Mouse (Mus musculus) bone marrow macrophage, adult 2 months (primary cell): ENCODE measurements around the gene Tomt.

ENCODE experiments used
- CTCF ChIP-seq: IDR thresholded peaks from 2 replicates; pipeline ENCODE4 v1.5.1; 2012; ENCODE audit warnings: low read depth, mild to moderate bottlenecking, low read length, moderate library complexity
- POLR2A ChIP-seq: IDR thresholded peaks from 2 replicates; pipeline ENCODE4 v1.6.1; 2012; ENCODE audit warnings: mild to moderate bottlenecking, low read depth, low read length, borderline replicate concordance

DNA sequence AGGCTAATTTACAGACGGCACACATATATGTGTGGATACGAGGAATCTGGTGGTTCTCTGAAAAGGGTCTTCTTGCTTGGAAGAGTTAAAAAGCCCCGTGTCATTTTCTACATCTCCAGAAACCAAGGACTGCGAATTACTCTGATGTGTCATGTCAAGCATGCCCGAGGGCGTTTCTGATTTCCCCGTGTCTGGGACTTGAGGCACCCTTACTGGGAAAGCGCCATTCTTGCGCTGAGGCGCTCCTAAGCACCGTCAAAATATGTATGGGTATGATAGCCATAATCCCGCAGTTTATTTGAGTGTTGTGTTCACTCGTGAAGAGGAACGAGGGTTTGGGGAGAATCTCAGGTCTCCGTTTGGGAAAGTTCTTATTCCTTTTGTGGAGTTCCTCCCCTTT is 27.1 kb upstream of the Tomt start:
- TF ChIP-seq CTCF = no peak
- TF ChIP-seq POLR2A = no peak
